Mouse (Mus musculus) liver, embryonic 14.5 days (tissue): ENCODE results near the gene Fbxo46.

ENCODE experiments used
- CTCF ChIP-seq: IDR thresholded peaks from 2 replicates; pipeline ENCODE4 v1.5.1; 2016; ENCODE audit warnings: antibody characterized with exemption, low read depth, control low read depth
- EP300 ChIP-seq: IDR thresholded peaks from 2 replicates; pipeline ENCODE4 v1.6.1; 2016; ENCODE audit warnings: antibody characterized with exemption, low read depth

DNA sequence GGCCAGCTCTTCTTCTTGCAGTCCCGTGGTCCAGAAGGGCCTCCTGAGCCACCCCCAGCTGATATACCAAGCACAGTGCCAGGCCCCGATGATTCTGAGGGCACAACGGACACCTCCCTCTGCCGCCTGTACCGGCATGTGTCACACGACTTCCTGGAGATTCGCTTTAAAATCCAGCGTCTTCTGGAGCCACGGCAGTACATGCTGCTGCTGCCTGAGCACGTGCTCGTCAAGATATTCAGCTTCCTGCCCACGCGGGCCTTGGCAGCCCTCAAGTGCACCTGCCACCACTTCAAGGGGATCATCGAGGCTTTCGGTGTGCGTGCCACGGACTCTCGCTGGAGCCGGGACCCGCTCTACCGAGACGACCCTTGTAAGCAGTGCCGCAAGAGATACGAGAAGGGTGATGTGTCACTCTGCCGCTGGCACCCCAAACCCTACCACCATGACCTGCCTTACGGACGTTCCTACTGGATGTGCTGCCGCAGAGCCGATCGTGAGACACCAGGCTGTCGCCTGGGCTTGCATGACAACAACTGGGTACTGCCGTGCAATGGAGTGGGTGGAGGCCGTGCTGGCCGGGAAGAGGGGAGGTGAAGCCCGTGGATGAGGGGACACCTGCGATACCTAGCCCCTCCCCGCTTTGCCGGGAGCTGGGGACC, 17.1 kb downstream of the Fbxo46 start:
- TF ChIP-seq EP300 (no peak), CTCF (no peak)
